ENCODE assay signal across 7 mouse cellular contexts in genomic region chr7:79272789-79273718, GRCm38 (mm10). TPM values are rescaled to one million over a fixed set of nuclear protein-coding genes. Genes with fewer than 3 reads are reported as not detected.
DNase-seq lines count a peak whose midpoint lies in the region; ATAC-seq lines count a peak whose summit lies in the region.

Abhd2 (plus strand) TSS chr7:79273199.

- peaks cover 33% of the 10 kb centered on the region for H3K4me1 ChIP-seq in intestine, embryonic 16.5 days (ENCODE audit: control insufficient read depth, insufficient read depth, low read length)
- peaks cover 18% of the 10 kb centered on the region for H3K4me1 ChIP-seq in midbrain, embryonic 11.5 days (ENCODE audit: control insufficient read depth, insufficient read depth, low read length)

- DNase-seq in adrenal gland, adult 8-10 months: peak; percentile 100
- DNase-seq in embryo, embryonic 9.5 days (ENCODE audit: extremely low spot score): peak; percentile 100
- peak; percentile 100 for DNase-seq in gastrocnemius, postnatal 4 days (ENCODE audit: low spot score in 2 of 2)
- DNase-seq in left cerebral cortex, postnatal 36 days (ENCODE audit: low spot score in 2 of 2): peak; percentile 100
- DNase-seq in midbrain, embryonic 11.5 days (ENCODE audit: low spot score, missing footprints): peak; percentile 100
- peak; percentile 99 for DNase-seq in skeletal muscle tissue, adult 2 months (ENCODE audit: low read depth, low spot score)

- intact Hi-C loops in left cerebral cortex, postnatal 36 days (cut with DNase I): no loop called here

- no peaks in the 10 kb centered on the region for H3K36me3 ChIP-seq in intestine, embryonic 16.5 days (ENCODE audit: control insufficient read depth, insufficient read depth, low read length)
- no peaks in the 10 kb centered on the region for H3K36me3 ChIP-seq in midbrain, embryonic 11.5 days (ENCODE audit: control insufficient read depth, insufficient read depth, low read length)

- no peaks in the 10 kb centered on the region for H3K9me3 ChIP-seq in intestine, embryonic 16.5 days (ENCODE audit: control insufficient read depth, low read length)
- H3K9me3 ChIP-seq in midbrain, embryonic 11.5 days (ENCODE audit: control insufficient read depth, low read length): no peaks in the 10 kb centered on the region

- under 1% methylated on average over 54 of the region's 54 CpGs for WGBS in intestine, embryonic 16.5 days
- WGBS in midbrain, embryonic 11.5 days: under 1% methylated on average over 52 of the region's 54 CpGs

- peak within 1 kb of the TSS; percentile 93 for H3K27ac ChIP-seq in intestine, embryonic 16.5 days (ENCODE audit: low read length)
- peak within 1 kb of the TSS; percentile 7; the same call in 1 of the 2 replicates for H3K27ac ChIP-seq in midbrain, embryonic 11.5 days (ENCODE audit: low read depth, low read length)

- H3K4me3 ChIP-seq in intestine, embryonic 16.5 days (ENCODE audit: low read length): peak within 1 kb of the TSS; percentile 83
- H3K4me3 ChIP-seq in midbrain, embryonic 11.5 days (ENCODE audit: low read depth, low read length): peak within 1 kb of the TSS; percentile 76

- ATAC-seq in intestine, embryonic 16.5 days: peak; percentile 98
- peak; percentile 100 for ATAC-seq in midbrain, embryonic 11.5 days (ENCODE audit: low FRiP score)

- peak within 1 kb of the TSS; percentile 85 for H3K9ac ChIP-seq in intestine, embryonic 16.5 days (ENCODE audit: low read depth, low read length)
- H3K9ac ChIP-seq in midbrain, embryonic 11.5 days (ENCODE audit: low read length): peak within 1 kb of the TSS; percentile 89

- peak within 1 kb of the TSS; percentile 72 for H3K4me2 ChIP-seq in intestine, embryonic 16.5 days (ENCODE audit: low read depth, low read length)
- peak within 1 kb of the TSS; percentile 78 for H3K4me2 ChIP-seq in midbrain, embryonic 11.5 days

- no peaks in the 10 kb centered on the region for H3K27me3 ChIP-seq in intestine, embryonic 16.5 days (replicated peaks; ENCODE audit: control insufficient read depth, insufficient read depth, low read length)
- H3K27me3 ChIP-seq in midbrain, embryonic 11.5 days (ENCODE audit: control insufficient read depth, insufficient read depth, low read length): no peaks in the 10 kb centered on the region

RNA-seq across cellular contexts. Expression of gene Abhd2, which starts in this region (rescaled TPM):
- 1,000 to 10,000 TPM; 1,088 to 1,472 (median 1,425) TPM for total RNA-seq in adrenal gland, adult 8-10 months (2022)
- total RNA-seq in gastrocnemius, postnatal 4 days (2021): 10 to 100 TPM; 22.3 to 23.5 TPM
- polyA plus RNA-seq in intestine, embryonic 16.5 days (2015; fragmentation: Nextera tagmentation; extraction: Ambion mirVana): 11.5 and 15.1 TPM in 2 replicates
- total RNA-seq in left cerebral cortex, postnatal 36 days (2021): 100 to 1,000 TPM; 107 to 115 TPM
- 11.6 and 11.7 TPM in 2 replicates for polyA plus RNA-seq in midbrain, embryonic 11.5 days (2014; fragmentation: Nextera tagmentation; extraction: Ambion mirVana)

Comparison
In these comparisons a context has a peak if more than half of its experiments do, and no peak if none do; other contexts are left out.
1. Peak in every context shown above with its lines: DNase-seq, ATAC-seq, H3K4me3 ChIP-seq and H3K27ac ChIP-seq.
2. RNA of gene Abhd2 (total RNA-seq): 1,088 to 1,472 TPM in adrenal gland, adult 8-10 months; 107 to 115 TPM in left cerebral cortex, postnatal 36 days and 22.3 to 23.5 TPM in gastrocnemius, postnatal 4 days; every median in the first group is over 4 times any median in the second.